In the genomic region with DNA sequence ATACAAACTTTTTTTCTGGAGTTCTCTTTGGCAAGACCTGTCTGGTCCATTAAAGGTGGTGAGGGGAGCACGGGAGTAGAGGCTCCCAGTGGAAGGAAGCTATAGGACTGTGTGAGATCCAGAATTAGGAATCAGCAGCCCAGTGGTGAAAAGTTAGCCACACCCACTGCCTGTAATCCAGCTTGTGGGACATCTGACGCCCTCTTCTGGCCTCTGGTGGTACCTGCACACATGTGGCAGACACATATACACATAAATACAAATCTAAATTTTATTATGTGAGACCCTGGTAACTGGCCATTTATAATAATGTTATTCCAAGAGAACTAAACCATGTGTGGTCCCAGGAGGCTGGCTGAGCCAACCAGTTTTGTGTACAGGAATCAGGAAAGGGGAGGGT, we compare ENCODE assay signal across 19 mouse cellular contexts.
DNase-seq lines count a peak whose midpoint lies in the region; ATAC-seq and TF ChIP-seq lines count a peak whose summit lies in the region.
"Had no signal": no experiment of that assay in that cellular context is flagged by ENCODE, and none has a peak within 500 bp of the region (broad histone marks: within the 10 kb centered on the region; RNA-seq: fewer than 3 reads in every experiment).

No protein-coding gene starts in this region.

- 0 out of 2 replicates have a peak, but pooled peaks have one; percentile 8 for TF ChIP-seq CTCF in kidney, adult 2 months (conservative IDR thresholded peaks at IDR 0.05; ENCODE audit: insufficient read depth, insufficient read length, low read depth, low read length)
- peak; percentile 43 for TF ChIP-seq CTCF in lung, embryonic 14.5 days (IDR thresholded peaks at IDR 0.05; ENCODE audit: low read depth)
- TF ChIP-seq CTCF in ES-Bruce4 (IDR thresholded peaks at IDR 0.05; ENCODE audit: low read depth, low read length) = peak; percentile 26
- TF ChIP-seq CTCF in embryonic fibroblast, embryonic 13.5 days (IDR thresholded peaks at IDR 0.05; ENCODE audit: borderline replicate concordance, insufficient read depth, low read length) = peak; percentile 24; the same call in 1 of the 2 replicates

- H3K4me3 ChIP-seq in kidney, adult 2 months (ENCODE audit: insufficient read depth, low read depth, low read length) = no peak overlapping the region
- no peak overlapping the region for H3K4me3 ChIP-seq in lung, embryonic 14.5 days (ENCODE audit: low read depth, low read length)
- H3K4me3 ChIP-seq in ES-Bruce4 (ENCODE audit: low read depth, low read length) = no peak overlapping the region
- H3K4me3 ChIP-seq in embryonic fibroblast, embryonic 13.5 days (ENCODE audit: insufficient read depth, low read length) = no peak overlapping the region
- H3K4me3 ChIP-seq: embryonic facial prominence, embryonic 15.5 days; forebrain, embryonic 13.5 days; heart, embryonic 10.5 days; megakaryocyte, embryonic 14.5 days; neural tube, embryonic 13.5 days had no signal

- 96% methylated on average over 2 of the region's 2 CpGs for WGBS in kidney, adult 2 months
- WGBS in lung, embryonic 14.5 days = 88% methylated on average over 2 of the region's 2 CpGs

- no peak overlapping the region for H3K4me2 ChIP-seq in lung, embryonic 14.5 days
- H3K4me2 ChIP-seq: embryonic facial prominence, embryonic 15.5 days; forebrain, embryonic 13.5 days; neural tube, embryonic 13.5 days had no signal

- H3K4me1 ChIP-seq in kidney, adult 2 months (ENCODE audit: control insufficient read depth, insufficient read depth, low read length) = no peaks in the 10 kb centered on the region
- H3K4me1 ChIP-seq in lung, embryonic 14.5 days (ENCODE audit: insufficient read depth) = no peaks in the 10 kb centered on the region
- no peaks in the 10 kb centered on the region for H3K4me1 ChIP-seq in ES-Bruce4 (ENCODE audit: control insufficient read depth, insufficient read depth, low read length)
- H3K4me1 ChIP-seq in embryonic fibroblast, embryonic 13.5 days (ENCODE audit: control insufficient read depth, insufficient read depth, low read length) = no peaks in the 10 kb centered on the region
- H3K4me1 ChIP-seq: forebrain, embryonic 13.5 days; neural tube, embryonic 13.5 days had no signal

- no peak for DNase-seq in kidney, adult 2 months
- DNase-seq in kidney, postnatal 10 days = no peak
- DNase-seq in lung, embryonic 14.5 days = no peak
- DNase-seq in lung, postnatal 36 days = no peak
- no peak for DNase-seq in heart, postnatal 25 days (ENCODE audit: low spot score)
- DNase-seq in cerebellum, postnatal 36 days = no peak
- DNase-seq: adrenal gland, adult 8-10 months; cerebellum, adult 18-20 months; heart, postnatal 4 days; kidney, postnatal 14 days; lung, adult 18-20 months; right cerebral cortex, postnatal 4 days had no signal

- no peak for TF ChIP-seq POLR2A in kidney, adult 2 months (IDR thresholded peaks at IDR 0.05; ENCODE audit: low read depth, low read length)
- no peak for TF ChIP-seq POLR2A in ES-Bruce4 (IDR thresholded peaks at IDR 0.05; ENCODE audit: insufficient read depth, low read length)
- no peak for TF ChIP-seq POLR2A in embryonic fibroblast, embryonic 13.5 days (IDR thresholded peaks at IDR 0.05; ENCODE audit: low read depth, low read length)

- intact Hi-C loops in heart, postnatal 25 days (cut with DNase I) = no loop called here

- no peaks in the 10 kb centered on the region; the same call in 1 of the 2 replicates for H3K36me3 ChIP-seq in kidney, adult 2 months (ENCODE audit: control insufficient read depth, insufficient read depth, low read length)
- H3K36me3 ChIP-seq in lung, embryonic 14.5 days (ENCODE audit: insufficient read depth) = peaks cover 52% of the 10 kb centered on the region
- 0 out of 2 replicates have a peak, but pooled peaks cover 4% of the 10 kb centered on the region for H3K36me3 ChIP-seq in ES-Bruce4 (ENCODE audit: control insufficient read depth, insufficient read depth, low read length, poor library complexity, severe bottlenecking)

- no peaks in the 10 kb centered on the region for H3K27me3 ChIP-seq in kidney, adult 2 months (replicated peaks; ENCODE audit: control insufficient read depth, insufficient read depth, low read length)
- no peaks in the 10 kb centered on the region for H3K27me3 ChIP-seq in lung, embryonic 14.5 days (ENCODE audit: insufficient read depth, low read length)
- no peaks in the 10 kb centered on the region for H3K27me3 ChIP-seq in ES-Bruce4 (ENCODE audit: control insufficient read depth, insufficient read depth, low read length, poor library complexity, severe bottlenecking)
- H3K27me3 ChIP-seq: embryonic facial prominence, embryonic 15.5 days; forebrain, embryonic 13.5 days; neural tube, embryonic 13.5 days had no signal

- H3K9me3 ChIP-seq in lung, embryonic 14.5 days (ENCODE audit: low read depth, low read length) = no peaks in the 10 kb centered on the region
- H3K9me3 ChIP-seq in ES-Bruce4 (replicated peaks; ENCODE audit: control insufficient read depth, insufficient read depth, low read length, poor library complexity, severe bottlenecking) = no peaks in the 10 kb centered on the region
- H3K9me3 ChIP-seq: embryonic facial prominence, embryonic 15.5 days; forebrain, embryonic 13.5 days; heart, embryonic 10.5 days; megakaryocyte, embryonic 14.5 days; neural tube, embryonic 13.5 days had no signal

- no peak overlapping the region for H3K27ac ChIP-seq in kidney, adult 2 months (ENCODE audit: insufficient read depth, low read depth, low read length)
- no peak overlapping the region for H3K27ac ChIP-seq in lung, embryonic 14.5 days (ENCODE audit: low read depth)
- H3K27ac ChIP-seq in ES-Bruce4 (ENCODE audit: insufficient read depth, low read length) = no peak overlapping the region
- no peak overlapping the region for H3K27ac ChIP-seq in embryonic fibroblast, embryonic 13.5 days (ENCODE audit: insufficient read depth, low read length)
- H3K27ac ChIP-seq: embryonic facial prominence, embryonic 15.5 days; forebrain, embryonic 13.5 days; heart, embryonic 10.5 days; neural tube, embryonic 13.5 days had no signal

- H3K9ac ChIP-seq in lung, embryonic 14.5 days = no peak overlapping the region
- no peak overlapping the region for H3K9ac ChIP-seq in ES-Bruce4 (ENCODE audit: low read depth, poor library complexity, severe bottlenecking)
- H3K9ac ChIP-seq: embryonic facial prominence, embryonic 15.5 days; forebrain, embryonic 13.5 days; neural tube, embryonic 13.5 days had no signal

- no peak for TF ChIP-seq EP300 in ES-Bruce4 (IDR thresholded peaks at IDR 0.05; ENCODE audit: insufficient read depth, low read depth, low read length)

- no peak for ATAC-seq in lung, embryonic 14.5 days (ENCODE audit: insufficient read depth)
- ATAC-seq: forebrain, embryonic 13.5 days had no signal
